Mouse (Mus musculus): ENCODE measurements around the gene Tmem274. TPM values are rescaled to one million over a fixed set of nuclear protein-coding genes. Genes with fewer than 3 reads are reported as not detected.

Tmem274 gene
- total RNA-seq, 2 experiments from 2014 or later, result not detected

DNA sequence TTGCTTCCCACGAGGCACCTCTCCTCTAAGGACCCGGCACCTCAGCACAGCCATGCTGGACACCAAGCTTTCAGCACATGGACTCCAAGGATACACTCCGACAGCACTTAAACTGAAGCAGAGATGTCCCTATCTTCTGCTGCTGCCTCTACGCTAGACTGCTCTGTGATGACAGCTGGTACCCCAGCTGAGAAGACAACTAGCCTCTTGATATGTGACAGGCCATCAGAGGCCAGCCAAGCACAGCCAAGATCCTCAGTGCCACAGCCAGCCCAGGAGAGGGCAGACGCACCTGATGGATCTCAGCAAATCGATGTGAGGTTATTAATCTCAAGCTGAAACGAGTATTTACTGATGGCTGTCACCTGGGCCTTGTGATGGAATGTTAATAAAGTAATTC is 2.1 kb upstream of the Tmem274 start:
- no peak for DNase-seq

DNA sequence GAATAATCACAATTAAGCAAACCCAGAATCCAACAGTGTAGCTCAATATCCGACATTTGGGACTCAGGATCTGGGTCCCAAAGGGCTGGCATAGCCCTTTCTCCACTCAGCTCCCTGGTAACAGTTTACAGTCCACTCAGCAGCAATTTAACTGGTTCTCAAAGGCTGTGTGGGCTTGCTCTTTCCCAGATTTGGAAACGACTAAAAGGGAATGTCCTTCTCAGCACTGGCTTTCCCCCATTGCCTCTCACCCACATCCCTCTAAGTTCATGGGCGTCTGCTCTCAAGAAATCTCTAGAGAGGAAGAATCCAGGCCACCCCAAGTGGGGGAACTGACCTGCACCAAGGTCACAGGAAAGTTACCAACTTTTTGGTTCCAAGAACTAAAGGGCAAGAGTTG is 7.4 kb downstream of the Tmem274 start:
- DNase-seq, result peak; percentile 65

DNA sequence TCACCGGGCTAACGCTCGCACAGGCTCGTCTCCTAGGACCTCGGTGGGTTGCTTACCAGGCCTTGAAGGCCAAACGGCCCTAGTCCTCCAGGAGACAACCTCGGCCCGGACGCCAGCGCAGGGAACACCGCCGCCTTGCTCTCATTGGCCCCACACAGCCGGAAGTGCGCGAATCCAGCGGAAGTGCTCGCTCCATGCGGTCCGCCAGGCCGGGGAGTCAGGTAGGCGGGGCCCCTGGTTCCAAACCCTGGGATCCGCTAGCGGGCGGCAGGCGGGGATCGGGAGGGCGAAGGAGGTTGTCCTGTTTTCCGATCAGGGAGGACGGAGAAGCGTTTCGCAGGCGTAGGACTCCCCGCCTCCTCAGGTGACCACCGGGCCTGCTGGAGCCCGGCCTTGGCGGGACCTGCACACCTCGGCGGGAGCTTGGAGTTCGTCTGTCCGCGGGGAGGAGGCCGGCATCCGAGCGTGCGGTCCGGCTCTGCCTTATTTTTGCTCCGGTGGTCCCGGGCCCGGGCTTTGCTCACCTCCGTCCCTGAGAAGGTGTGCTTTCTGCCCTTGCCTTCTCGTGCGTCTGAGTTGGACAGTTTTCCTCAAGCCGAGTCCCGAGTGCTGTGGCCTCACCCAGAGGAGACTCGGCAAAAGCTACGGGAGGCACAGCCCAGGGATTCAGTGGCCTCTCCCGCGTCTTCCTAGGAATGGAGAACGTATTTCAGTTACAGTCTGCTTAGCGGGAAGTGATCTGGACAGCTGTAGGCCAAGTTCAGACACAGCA is 8.1 kb downstream of the Tmem274 start, which contains the start of the genes Nmnat1 and Lzic:
Gene Nmnat1, minus strand, starts transcription at position 150 of the 772 bp plus-strand sequence.
Gene Lzic, plus strand, starts transcription at position 177 of the 772 bp plus-strand sequence.
- peak; percentile 97 for DNase-seq

DNA sequence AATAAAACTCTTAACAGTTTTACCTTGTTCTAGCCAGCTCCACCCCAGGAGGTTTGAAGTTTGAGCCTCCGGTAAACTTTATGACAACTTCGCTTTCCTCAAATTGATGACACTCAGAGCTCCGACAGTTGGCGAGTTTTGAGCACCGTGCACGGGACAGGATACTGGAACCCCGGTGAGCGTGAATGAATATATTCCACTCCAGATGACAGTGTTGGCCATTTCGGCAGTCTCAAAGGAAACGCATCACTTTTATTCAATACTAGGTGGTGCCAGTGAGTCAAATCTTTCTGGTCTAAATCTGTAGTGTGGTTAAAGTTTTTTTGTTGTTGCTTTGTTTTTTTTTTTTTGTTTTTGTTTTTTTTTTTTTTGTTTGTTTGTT is 8.6 kb downstream of the Tmem274 start:
- peak; percentile 40 for DNase-seq

DNA sequence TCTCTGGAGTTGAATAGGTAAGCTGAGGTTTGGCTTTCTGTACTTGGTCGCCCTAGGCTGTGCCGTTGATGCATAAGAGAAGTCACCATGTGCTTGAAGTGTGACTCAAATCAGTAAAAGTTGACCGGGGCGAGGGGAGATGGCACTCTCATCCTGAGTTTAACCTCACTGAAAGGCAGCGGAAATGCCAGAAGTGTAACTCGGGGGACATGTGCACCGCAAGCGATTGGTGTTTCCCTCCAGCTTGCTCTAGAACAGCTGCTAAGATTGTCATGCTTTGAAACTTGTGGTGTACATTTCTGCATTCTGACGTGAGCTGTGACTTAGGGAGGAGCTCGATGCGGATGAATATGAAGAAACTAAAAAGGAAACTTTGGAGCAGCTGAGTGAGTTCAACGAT is 10.6 kb downstream of the Tmem274 start:
- DNase-seq, result no peak

DNA sequence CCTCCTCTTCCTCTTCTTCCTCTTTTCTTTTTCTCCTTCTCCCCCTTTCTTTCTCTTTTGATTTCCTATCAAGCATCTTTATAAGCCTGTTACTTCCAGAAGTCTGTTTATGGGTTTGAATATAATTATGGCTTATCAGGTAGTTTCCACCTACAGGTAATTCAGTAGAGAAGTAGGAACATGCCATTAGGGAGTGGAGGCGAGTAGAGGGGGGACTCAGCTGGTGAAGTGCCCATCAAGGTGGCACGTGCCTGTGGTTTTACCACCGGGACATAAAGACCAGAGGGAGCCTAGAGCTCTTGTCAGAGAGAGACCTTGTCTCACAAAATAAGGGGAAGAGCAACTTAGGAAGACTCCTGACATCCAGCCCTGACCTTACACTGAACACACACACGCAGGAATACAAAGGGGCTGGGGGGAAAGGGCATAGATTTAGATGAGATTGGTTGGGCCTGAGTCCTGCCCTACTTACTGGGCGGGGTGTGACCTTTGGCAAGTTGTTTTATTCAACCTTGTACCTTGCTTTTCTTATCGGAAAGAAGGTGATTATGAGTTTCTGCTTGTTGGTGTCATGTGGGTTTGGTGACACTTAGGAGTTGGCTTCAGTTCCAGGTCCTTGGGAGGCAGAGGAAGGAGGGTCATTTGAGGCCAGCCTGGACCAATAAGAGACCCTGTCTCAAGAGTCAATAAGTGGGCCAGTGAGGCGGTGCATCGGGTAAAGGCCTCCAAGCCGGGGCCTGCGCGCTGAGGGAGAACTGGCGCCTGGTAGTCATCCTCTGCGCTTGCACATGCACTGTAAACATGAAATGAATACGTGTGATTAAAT is 12.4 kb downstream of the Tmem274 start:
- no peak for DNase-seq

DNA sequence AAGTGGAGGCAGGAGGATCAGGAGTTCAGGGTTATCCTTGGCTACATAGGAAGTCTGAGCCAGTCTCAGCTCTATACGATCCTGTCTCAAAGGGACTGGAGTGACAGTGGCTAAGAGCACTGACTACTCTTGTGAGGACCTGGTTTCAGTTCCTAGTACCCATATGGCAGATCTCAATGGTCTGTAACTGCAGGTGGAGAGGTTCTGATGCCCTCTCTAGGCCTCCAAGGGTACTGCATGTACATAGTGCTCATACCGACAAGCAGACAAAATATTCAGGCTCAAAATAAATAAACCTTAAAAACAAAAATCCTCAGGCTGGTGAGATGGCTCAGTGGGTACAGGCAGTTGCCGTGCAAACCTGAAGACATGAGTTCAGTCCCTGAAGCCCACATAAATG is 14.0 kb downstream of the Tmem274 start:
- no peak for DNase-seq

DNA sequence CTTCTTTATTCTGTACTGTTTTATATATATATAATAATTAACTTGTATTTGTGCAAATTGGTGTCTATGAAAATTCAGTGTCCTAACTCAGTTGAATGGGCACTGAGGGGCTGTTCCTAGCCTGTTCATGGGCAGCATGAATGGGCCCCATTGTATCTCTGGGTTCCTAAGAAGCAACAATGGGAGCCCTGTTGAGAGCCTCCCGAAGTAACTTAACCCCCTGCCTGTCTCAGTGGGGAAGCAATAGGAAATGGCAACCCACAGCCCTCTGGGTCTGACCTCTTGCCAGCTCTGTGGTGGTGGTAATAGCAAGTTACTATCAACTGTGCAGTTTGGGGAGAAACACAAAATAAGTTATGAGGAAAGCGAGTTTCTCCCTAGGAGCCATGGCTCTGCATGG is 19.4 kb downstream of the Tmem274 start:
- no peak for DNase-seq

DNA sequence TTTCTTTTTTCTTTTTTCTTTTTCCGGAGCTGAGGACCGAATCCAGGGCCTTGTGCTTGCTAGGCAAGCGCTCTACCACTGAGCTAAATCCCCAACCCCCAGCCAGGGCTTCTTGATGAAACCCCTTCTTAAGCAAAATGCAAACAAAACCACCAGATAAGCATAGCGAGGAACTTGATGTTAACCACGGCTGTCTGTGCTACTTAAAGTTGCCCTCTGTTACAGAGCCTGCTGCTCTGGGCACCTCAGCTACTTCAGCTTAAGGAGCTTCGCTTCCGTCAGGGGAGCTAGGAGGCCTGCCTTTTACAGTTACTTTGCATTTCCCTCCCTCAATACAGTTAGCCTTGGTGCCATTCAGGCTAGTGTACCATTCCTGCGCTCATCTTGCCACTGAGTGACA is 21.7 kb downstream of the Tmem274 start:
- DNase-seq, result no peak

DNA sequence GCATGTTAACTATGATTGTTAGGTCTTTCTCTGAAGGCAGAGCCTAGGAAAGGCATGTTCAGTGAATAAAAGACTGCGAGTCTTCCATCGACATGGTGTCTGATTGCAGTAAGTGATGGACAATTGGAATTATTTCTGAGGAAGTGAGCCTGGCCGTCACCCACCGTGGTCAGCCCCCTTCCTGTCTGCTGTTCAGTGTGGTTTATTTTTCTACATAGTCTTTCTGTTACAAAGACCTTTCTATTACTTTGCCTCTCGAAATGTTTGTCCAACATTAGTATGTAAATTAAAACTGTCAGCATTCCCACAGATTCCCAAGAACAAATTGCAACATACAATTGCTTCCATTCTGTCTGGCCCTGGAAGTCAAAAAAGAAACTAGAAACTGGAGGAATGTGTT is 22.6 kb downstream of the Tmem274 start:
- DNase-seq, result no peak

DNA sequence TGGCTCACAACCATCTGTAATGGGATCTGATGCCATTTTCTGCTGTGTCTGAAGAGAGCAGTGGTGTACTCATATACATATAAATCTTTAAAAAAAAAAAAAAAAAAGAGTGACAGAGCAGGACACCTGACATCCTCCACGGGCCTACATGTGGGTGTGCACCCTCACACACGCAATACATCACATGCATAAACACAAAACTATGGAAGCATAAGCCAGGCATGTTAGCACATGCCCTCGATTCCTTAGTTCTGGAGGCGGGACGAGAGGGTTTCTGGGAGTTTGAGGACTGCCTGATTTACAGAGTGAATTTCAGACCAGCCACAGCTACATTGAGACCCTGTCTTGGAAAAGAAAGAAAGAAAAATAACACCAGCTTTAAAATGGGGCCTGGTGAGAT is 27.2 kb downstream of the Tmem274 start:
- DNase-seq, result no peak

DNA sequence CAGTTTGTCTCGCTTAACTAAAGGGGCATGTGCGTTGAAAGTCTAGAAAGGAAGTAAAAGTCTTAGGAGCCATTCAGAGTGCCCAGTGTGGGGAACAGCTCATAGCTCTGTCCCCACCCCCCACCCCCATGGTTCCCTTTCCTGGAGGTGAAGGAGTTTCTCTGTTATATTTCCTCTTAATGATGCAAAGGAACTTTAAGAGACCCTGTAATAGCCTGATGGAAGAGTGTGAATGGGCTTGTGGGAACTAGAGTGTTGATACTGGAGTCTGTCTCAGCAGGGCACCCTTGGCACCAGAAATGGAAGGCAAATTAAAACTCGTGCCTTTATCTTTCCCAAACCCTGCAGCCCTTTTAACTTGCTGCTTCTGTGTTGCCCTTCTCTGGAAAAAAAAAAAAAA is 27.7 kb downstream of the Tmem274 start:
- no peak for DNase-seq

DNA sequence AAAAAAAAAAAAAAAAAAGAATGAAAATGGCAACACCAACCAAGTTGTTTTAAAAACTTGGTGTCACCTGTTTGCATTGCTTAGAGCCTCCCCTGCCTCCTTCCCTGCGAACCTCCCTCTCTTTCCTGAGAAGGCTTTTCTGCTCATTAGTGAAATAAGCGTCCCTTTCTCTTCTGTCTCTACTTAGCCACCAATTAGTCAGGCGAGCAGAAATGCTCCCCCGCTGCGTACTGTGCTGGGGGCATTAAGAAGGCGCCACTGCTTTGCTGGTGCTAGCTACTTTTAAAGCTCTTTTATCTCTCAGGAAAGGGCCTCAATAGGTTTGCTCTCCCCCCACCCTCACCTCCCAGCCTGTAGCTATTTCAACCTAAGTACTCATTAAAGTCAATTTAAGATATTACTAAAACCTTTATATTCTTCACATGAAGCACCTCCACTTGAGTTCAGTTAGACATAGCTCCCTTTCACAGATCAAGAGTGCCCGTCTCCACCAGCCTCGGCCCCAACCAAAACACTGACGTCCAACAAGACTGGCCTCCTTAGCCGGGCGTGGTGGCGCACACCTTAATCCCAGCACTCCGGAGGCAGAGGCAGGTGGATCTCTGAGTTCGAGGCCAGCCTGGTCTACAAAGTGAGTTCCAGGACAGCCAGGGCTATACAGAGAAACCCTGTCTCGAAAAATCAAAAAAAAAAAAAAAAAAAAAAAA is 28.2 kb downstream of the Tmem274 start:
- no peak for DNase-seq

DNA sequence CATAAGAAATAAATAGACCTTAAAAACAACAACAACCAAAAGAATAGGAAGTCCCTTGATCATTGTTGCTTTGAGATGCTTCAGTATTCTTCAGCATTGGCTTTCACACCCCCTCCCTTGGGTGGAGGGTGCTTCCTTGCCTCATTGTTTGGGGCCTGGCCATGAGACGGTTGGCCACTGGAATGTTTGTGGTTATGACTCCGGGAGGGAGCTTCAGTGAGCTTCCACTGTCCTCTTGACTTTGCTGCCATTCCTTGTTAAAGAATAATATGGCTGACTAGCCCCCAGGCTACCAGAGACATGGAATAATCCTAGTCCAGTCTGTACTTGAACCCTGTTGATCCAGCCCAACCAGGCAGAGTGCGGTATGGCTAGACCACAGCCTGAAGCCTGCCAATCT is 29.7 kb downstream of the Tmem274 start:
- no peak for DNase-seq

DNA sequence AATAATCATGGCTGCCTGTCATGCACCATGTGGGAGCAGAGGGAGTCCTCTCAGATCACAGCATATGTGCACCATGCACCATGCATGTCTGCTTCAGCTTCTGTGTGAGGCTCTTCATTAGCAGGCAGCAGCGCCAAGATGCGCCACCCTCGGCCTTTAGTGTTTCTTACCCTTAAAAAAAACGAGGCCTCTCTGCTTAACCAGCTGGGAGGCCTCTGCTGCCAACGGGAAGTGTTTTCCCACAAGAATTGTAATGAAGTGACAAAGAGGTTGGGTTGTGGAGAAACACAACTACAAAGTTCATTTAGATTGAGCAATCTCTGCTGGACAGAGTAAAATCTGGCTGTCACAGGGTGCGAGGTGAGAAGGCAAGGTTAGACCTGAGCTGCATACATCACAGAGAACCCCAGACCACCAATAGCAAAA is 34.1 kb downstream of the Tmem274 start:
- no peak for DNase-seq

DNA sequence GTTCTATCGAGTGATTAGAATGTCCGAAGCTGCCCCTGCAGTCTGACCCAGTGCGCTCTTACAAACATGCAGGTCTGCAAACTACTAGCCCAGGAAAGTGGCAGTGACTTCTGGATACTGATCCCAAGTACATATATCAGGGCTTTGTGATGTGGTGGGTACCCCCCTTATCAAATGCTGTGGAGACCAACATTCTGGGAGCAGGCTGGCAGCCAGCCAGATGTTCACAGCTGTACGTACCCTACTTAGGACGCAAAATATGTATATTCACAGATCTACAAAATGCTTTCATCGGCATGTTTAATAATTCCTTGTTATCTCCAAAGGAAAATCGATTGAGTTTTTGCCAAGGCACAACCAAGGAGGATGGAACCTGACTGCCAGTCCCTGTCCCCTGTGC is 34.9 kb downstream of the Tmem274 start:
- no peak for DNase-seq

DNA sequence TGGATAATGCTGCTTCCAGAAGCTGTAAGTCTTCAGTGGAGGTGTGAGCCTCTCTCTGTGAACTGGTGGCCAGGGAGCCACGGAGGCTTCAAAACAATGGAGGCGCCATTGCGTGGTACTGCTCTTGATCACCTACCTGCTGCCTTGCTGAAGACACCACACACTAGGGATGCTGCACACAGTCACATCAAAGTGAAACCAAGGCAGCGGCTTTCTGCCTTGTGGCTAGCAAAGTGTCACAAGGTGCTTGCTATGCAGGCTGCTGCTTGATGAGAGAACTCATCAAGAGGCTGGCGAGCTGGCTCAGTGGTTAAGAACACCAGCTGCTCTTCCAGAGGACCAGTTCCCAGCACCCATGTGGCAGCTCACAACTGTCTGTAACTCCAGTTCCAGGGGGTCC is 38.5 kb downstream of the Tmem274 start:
- no peak for DNase-seq

DNA sequence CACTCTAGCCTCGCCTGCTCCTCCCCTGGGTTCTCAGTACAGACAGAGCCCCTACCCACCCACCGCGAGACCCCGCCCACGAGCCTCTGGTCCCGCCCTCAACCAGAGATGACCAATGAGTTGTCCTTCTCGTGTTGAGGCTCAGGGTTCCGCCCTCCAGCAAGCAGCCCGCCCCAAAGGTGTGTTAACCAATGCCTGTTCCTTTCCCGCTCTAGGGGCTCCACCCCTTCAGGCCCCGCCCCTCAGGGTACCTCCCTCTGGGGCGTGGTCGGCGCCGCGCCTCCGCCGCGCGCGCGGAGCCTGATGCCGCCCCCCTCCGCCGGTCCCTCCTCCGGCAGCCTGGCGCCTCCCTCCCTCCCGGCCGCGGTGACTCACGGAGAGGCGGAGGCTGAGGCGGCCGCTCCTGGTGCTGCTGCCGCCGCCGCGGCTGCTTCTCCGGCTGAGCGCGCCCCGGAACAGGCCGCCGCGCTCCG is 40.7 kb downstream of the Tmem274 start, which contains the start of gene Ctnnbip1:
Gene Ctnnbip1, plus strand, starts transcription at position 369 of the 473 bp plus-strand sequence.
- peak; percentile 99 for DNase-seq

DNA sequence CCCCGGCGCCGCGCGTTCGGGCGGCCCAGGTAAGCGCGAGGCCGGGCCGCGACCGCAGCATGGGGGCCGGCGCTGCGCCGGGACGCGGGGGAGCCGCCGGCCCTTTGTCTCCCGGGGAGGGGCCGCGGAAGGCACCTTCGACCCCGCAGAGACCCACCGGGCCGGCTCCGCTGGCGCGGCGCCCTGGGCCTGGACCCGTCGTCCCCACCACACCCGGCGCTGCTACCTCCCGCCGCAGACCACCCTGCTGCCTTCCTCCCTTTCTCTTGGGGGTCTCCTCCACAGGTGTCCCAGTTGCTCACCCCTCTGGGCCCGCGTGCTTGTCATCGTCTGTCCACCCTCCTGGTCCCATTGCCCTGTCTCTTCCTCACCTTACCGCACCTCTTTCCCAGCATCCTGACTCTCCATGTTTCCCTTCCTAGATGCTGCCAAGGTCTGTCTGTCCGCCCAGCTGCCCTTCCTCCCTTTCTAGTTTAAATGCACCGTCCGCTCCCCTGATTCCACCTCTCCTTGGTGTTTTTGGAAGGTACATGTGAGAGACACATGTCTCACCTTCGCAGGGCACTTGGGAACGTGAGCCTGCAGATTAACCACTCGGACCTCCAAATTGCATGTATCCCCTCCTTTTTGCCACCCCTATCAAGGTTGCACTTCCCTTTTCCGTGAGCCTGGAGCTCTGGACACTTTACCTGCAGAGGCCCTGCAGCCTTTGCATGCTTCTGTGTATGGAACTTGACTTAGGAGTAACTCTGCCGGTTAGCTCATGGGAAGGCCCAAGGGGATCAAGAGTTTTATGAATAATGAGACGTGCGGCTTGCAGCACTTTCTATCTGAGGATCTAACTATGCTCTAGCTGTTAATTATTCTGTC is 41.4 kb downstream of the Tmem274 start:
- peak; percentile 28 for DNase-seq

DNA sequence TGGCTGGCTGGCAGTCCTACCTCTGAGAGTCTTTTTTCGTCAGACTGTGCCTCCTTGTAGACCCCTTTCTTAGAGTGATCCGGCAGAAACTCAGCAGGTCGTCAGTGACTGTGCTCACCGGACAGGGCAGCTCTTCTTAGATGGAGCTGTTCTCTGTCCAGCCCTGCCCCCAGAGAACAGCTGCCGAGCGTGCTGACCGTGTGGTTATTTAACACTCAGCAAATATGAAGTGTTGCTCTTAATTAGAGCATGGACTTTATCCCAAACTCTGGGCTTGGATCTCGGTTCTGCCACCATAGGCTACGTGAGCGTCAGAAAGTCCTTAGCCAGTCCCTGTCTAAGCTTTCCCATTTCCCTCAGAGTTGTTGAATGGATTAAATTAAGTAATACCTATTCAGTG is 44.1 kb downstream of the Tmem274 start:
- DNase-seq, result no peak

DNA sequence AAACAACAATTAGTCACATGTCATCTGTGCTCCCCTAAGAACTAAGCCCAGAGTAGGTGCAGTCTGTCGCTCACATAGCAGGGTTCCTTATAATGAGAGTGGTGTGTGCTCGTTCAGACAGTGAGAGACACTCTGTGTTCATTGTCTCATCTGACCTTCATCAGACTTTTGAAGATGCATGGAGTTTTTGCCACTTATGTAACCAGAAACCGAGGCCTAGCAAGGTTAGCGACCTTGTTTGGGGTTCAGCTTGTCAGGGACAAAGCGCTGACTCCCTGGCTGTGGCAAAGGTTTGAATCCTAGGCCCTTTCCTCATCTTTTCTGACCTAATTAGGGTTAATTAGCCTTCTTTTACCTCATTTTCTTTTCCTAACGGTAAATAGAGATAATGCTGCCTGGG is 46.8 kb downstream of the Tmem274 start:
- DNase-seq, result no peak

DNA sequence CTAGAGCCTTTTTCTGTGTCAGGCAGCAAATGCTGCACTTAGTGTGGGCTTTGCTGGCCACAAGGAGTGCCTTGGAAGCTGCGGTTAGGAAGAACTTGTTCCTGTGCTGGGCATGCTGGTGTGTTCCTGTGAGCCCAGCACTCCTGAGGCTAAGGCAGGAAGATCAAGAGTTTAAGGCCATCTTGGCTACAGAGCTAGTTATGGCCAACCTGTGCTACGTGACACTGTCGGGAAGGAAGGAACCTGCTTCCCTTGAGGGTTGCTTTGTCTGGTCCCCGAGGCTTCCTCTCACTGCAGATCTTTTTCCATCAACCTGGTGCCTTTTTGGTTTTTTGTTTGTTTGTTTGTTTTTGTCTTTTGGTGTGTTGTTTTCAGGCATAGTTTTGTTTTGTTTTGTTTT is 48.0 kb downstream of the Tmem274 start:
- DNase-seq, result no peak

Data from adrenal gland, postnatal 10 days (tissue).